Mouse (Mus musculus): ENCODE data around the gene Acap1. TPM values are rescaled to one million over a fixed set of nuclear protein-coding genes. Genes with fewer than 3 reads are reported as not detected.
"Not testable (repeated sequence)": the region's sequence is repeated elsewhere in the genome, so short reads cannot be mapped to it uniquely, and the experiment has no call there.

Gene Acap1
- total RNA-seq, 2 experiments from 2014 or later = 0.43 to 1.5 TPM

DNA sequence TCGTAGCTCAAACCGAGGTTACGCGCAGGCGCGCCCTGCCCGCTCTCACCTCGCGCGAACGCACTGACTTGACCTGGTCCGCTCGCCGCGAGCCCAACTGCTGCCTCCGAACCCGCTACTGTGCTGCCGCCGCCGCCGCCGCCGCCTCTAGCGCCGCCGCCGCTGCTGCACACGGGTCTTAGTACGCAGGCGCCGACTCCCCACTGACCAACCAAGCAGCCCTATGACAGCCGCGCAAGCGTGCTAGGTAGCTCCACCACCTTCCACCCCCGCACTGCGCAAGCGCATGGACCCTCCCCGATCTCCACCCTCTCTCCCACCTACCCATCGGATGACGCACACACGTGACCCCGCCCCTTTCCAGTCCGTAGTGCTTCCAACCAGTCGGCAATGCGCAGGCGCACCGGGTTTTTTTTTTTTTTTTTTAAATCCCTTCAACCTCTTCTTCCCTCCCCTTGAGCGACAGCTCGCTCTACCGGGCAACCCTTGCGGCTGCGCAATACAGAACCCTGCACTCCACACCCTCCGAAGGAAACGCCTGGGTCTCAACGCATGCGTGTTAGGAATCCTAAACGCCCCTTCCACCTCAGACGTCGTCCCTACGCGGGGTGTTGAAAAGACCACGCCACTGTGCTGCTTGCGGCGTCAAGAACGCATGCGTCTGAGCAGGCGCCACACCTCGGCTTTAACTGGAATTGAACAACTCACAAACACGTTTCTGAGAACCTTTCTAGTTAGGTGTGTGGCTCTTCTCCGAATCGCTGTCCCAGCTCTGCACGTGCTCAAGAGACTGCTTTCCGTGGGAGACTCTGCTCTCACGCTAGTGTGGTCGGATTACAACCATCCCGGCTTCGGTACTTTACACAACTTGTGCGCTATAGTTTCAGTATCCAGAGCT is 26.0 kb upstream of the Acap1 start, which contains the start of gene Eif5a:
Gene Eif5a (minus strand): TSS at position 845 of the 898 bp plus-strand sequence.
- peak; percentile 100 for DNase-seq (ENCODE audit: low spot score in 2 of 2)

DNA sequence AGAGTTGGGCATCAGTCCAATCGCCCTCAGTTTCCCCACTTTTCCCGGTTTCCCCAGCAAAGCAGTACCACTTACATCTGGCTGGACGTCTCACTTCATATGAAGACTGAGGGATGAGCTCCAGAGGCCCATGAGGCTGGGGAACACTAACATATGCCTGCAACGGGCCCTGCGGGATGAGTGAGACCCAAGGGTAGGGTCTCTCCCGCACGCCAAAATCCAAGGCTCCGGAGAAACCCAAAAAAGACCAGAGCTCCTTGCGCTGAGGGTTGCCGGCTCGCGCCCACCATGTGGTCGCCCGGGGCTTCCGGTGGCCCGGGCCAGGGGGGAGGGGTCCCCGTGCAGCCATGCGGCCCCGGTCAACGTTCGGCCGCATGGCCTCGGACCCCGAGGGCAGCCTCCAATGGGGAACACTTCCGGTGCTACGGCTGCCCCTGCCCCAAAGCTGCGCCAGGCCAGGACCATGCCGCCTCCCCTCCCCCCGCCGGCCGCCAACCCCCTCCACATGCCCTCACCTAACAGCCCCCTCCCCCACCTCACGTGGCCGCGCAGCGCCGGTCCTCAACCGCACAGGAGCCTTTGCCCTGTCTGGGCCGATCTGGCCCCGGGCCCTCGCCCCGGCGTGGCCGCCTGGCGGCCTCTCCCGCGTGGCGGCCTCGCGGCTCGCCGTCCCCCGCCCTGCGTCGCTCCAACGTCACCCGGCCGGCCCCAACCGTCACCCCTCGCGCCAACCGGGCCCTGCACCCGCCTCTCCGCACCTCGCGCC is 25.1 kb upstream of the Acap1 start:
- DNase-seq (ENCODE audit: low spot score in 2 of 2) = peak in 1 of 2 experiments; percentile 47

DNA sequence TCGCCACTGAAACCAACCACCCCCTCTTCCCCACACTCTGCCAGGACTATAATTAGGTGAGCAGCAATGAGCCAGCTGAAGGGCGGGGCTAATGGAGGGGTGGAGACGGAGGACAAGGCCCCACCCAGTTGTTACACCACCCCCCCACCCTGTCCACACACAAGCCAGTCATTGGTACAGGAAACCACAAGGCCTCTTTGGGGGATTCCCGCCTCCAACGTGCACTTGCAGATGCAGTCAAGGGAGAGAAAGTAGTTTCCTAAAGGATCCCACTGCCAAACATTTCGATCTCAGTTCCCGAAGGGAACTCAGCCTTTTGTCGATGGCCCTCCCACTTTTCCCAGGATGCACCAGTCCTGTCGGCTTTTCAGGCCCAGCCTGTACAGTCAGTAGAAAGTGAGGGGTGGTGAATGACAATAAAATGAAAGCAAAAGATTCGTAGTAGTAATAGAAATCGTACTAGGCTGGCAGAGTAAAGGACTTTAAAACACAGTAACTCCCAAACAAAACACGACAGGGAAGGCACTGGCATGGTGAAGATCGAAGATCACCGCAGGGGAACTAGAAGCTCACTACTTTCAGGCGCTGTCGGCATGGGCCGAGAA is 24.4 kb upstream of the Acap1 start:
- DNase-seq (ENCODE audit: low spot score in 2 of 2) = peak; percentile 69 to 72

DNA sequence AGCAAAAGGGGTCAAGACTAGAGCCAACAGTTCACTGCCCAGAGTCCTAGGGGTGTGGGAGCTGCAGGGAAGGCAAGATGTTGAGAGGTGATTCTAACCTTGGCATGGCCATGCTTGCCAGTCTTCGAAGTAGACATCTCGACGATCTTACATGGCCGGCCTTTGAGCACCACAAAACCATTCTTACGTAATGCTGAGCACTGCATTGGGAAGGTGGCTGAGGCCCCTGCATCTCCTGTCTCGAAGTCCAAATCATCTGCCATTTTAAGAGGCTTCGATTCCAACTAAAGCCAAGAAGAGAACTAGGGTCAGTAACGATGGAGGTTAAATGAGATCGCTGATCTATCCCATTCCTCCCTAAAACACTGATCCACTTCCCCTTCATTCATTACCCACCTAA is 23.7 kb upstream of the Acap1 start:
- no peak for DNase-seq (ENCODE audit: low spot score in 2 of 2)

DNA sequence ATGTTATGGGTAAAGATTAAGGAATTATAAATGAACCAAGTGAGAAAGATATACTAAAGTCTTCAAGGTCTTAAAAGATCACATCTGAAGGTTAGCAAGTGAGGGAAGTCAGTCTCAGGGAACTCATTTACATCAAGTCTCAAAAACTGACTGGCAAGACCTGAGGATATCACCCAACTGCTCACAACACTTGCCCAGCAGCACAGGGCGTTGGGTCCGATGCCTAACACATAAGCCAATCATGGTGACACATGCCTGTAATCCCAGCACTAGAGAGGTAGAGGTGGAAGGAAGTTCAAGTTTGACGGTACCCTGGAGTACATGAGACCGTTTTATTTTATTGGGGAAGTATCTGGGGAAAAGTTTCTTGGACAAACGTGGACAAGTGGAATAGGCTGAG is 22.8 kb upstream of the Acap1 start:
- DNase-seq (ENCODE audit: low spot score in 2 of 2) = no peak

DNA sequence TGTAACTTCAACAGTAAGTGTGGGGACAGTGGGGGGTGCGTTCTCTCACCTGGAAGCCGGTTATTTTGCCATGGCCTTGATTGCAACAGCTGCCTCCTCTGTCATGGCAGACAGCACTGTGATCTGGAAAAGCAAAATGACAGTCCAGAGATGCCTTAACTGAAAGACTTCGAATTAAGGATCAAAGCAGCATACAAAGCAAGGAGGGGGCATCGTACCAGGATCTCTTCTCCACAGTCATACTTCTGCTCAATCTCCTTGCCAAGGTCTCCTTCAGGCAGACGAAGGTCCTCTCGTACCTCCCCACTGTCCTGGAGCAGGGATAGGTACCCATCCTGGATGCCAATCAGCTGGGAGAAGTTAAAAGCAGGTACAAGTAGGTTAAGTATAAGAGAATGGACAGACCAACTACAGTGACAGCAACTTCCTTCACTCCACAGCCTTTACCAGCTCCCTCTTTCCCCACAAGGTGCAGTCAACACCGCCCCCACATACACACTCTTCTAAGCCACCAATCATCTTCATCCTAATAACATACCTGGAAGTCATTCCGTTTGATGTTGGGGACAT is 22.1 kb upstream of the Acap1 start:
- DNase-seq (ENCODE audit: low spot score in 2 of 2) = no peak

DNA sequence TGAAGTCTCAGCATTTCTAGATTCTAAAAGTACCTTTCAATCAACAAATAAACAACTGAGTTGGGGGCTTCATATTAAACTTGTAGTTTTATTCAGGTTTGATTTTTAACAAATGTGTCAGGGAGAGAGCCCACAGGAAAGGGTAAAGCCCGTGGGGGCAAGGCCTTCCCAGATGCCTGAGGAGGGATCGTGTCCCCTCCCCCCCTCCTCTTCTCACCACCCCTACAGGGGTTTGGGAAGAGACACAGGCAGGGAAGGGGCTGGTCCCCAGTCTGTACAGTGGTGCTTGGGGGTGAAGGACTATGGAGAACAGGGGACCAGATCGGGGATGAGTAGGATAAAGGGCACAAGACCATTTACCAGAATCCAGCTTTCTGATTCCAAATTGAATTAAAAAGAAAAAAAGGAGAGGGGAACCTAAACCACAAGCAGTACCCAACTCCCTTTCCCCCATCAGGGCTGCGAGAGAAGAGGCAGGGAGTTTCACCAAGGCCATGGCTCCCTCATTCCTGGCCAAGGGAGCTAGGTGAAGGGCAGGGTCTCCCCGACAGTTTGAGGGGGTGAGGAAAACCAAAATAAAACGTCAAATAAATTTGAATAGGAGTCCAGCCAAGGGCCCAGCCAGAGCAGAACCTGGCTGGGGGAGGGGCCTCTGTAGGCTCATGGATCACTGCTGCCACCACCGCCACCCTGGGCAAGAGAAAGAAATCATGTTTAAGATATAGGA is 21.5 kb upstream of the Acap1 start:
- DNase-seq (ENCODE audit: low spot score in 2 of 2) = not testable (repeated sequence)

DNA sequence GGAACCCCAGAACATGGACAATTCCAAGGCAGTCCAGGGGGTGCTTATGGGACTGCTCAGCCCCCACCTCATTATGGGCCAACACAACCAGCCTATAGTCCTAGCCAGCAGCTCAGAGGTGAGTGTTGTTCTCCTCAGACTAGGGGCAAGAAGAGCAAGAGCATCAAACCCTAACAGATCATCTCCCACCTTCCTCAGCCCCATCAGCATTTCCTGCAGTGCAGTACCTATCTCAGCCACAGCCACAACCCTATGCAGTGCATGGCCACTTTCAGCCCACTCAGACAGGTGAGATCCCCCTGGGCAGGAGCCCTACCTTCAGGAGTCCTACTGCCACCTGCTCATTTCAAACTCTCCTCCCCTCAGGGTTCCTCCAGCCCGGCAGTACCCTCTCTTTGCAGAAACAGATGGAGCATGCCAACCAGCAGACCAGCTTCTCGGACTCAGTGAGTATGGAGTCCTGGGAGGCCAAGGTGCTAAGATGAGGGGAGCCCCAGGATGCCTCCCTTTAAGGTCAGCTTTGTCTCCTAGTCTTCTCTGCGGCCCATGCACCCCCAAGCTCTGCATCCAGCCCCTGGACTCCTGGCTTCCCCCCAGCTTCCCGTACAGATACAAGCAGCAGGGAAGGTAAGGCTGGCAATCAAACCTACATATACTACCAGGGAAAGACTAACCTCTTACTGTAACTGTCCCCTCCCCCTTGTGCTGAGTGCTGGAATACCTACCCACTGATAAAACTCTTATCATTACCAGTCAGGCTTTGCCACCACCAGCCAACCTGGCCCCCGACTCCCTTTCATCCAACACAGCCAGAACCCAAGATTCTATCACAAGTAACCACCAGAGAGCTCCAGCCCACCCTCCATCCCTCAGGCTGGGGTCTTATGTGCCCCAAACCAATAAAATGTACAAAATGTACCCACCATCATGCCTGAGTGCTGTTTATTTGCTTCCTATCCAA is 20.6 kb upstream of the Acap1 start:
- DNase-seq (ENCODE audit: low spot score in 2 of 2) = no peak

DNA sequence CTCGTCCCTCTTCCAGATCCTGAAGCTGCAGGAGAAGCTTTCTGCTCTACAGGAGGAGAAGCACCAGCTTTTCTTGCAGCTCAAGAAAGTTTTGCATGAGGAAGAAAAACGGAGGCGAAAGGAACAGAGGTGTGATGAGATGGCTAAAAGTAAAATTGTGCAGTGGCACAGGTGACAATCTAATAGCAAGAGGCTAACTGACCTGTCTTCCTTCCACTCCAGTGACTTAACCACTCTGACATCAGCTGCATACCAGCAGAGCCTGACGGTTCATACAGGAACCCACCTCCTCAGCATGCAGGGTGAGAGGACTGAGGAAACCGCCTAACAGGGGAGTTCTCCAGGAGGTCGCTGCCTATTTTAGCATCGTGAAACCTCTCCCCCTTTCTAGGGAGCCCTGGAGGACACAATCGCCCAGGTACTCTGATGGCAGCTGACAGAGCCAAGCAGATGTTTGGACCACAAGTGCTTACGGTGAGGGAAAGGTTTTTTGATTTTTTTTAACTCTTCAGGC is 19.6 kb upstream of the Acap1 start:
- DNase-seq (ENCODE audit: low spot score in 2 of 2) = no peak

DNA sequence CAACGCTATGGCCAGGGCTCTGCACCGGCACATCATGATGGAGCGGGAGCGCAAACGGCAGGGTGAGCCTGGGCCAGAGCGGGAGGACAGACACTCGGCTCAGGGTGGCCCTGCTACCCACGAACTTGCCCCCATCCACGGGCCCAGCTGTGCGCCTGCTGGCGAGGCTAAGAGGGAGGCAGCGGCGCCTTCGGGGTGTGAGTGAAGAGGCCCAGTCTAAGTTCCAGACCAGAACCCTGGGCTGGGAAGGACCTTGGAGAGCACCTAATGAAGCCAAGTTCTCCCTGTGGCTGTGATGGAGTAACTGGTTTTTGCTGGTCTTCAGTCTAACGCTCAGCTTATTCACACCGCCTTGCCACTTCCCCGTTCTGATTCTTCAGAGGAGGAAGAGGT is 19.0 kb upstream of the Acap1 start:
- DNase-seq (ENCODE audit: low spot score in 2 of 2) = peak in 1 of 2 experiments; percentile 42

DNA sequence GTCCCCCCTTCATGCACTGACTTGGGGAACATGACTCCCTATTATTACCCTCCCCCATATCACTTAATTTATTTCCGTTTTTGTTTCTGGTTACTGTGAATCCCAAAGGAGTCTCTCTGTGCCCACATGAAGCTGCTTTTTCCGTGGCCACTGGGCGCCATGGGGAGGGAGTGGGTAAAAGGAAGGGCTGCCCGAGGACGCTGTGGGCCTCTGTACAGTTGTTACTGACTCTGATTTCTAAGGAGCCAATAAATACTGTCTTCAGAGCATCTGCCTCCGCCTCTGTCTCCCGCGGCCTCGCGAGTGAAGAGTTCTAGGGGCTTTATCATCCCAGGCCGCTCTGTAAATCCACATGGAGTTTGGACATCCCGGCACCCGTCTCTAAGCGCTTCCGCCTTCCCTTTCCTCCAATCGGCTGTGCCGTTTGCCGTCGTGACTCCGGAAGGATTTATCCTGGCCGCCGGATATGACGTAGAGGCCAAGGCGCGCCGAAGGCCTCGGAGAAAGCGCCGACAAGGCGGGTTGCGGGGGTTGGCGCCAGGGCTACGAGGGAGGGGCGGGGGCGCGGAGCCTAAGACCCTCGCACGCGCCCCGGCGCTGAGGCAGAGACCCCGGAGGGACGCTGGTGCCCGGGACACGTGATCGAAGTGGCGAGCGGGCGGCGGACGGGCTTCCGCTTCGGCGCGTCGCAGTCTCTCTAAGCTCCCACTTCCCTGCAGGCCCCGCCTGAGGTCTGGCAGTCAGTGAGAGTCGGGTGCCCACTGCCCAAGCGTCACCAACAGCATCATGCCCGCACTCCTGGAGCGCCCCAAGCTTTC is 18.4 kb upstream of the Acap1 start, which contains the start of gene Gps2:
Gene Gps2 (plus strand): TSS at position 335 of the 818 bp plus-strand sequence.
- DNase-seq (ENCODE audit: low spot score in 2 of 2) = peak; percentile 91

DNA sequence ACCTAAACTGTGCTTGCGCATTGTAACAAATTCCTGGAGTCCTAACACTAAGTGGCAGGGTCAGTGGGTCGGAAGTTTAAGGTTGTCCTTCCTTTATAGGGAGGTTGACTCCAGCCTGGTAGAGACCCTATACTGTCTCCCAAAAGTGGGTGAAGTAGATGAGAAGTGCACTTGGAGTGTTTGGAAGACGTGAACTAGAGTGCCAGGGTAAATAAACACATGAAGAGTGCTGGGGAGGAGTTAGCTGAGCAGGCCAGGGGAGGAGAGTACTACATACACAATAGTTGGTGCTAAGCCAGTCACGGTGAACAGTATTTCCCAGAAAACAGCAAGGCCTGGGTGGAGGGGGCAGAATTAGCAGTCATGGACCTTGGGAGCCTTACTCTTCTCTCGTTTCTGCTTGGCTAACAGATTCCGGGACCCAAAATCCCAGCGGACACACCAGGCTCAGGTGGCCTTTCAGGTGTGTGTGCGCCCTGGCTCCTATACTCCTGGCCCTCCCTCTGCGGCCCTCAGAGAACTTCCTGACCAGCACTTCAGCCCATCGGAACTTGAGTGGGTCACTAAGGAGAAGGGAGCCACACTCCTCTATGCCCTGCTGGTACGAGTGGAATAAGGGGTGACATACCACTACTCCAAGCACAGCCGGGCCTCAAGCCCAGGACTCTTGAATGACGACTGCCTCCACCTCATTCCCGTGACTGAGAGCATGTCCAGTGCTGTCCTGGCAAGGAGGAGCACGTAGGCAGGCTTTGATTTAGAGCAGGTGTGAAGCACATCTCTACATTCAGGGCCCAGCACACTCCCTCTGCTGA is 17.6 kb upstream of the Acap1 start:
- no peak for DNase-seq (ENCODE audit: low spot score in 2 of 2)

DNA sequence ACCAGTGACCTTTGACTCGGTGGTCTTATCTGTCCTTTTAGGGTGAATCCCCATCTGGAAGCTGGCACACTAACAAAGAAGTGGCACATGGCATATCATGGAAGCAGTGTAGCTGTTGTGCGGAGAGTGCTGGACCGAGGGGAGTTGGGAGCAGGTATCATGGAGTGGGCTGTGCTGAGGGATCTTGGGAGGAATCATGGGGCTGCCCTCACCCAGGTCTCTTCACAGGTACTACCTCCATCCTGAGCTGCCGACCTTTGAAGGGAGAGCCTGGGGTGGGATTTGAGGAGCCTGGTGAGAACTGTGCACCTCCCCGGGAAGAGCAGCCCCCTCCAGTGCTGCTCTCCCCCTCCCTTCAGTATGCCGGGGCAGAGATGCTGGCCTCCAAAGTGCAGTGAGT is 16.4 kb upstream of the Acap1 start:
- DNase-seq (ENCODE audit: low spot score in 2 of 2) = no peak

DNA sequence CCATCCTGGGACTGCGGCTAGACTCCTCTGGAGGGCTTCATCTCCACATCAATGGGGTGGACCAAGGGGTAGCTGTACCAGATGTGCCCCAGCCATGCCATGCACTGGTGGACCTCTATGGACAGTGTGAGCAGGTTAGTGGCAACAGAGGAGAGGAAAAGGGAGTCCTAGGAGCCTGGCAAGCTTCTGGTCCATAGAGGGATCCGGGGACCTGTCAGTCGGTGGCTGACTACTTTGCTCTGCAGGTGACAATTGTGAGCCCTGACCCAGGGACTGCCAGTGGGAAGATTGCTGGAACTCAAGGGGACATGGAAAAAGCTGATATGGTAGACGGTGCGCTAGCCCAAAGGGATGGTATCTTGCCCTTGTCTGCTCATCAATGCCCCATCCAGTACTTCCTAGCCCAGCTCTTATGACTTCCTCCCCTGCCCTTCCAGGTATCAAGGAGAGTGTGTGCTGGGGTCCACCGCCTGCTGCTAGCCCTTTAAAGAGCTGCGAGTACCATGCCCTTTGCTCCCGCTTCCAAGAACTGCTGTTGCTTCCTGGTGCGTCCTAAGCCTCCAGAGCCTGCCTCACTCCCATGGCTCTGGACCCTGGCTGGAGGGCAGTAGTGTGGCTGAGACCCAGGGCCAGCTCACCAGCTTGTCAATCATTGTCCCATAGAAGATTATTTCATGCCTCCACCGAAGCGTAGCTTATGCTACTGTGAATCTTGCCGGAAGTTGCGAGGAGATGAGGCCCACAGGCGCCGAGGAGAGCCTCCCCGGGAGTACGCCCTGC is 15.6 kb upstream of the Acap1 start:
- no peak for DNase-seq (ENCODE audit: low spot score in 2 of 2)

DNA sequence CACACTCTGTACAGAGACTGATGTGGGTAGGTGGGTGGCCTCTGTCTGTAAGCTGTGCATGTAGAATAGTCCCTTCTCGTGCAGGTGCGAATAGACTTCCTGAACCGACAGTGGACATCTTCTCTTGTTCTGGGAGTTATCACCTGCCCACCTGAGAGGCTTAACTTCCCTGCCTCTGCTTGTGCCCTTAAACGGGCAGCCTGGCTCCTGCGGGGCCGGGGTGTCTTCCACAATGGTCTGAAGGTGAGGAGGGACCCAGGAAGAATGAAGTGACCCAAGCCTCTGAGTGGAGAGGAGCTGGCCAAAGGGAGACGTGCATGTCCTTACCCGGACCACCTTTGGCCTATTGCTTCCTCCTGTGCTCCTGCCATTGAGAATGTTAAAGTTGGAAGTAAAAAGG is 14.8 kb upstream of the Acap1 start:
- DNase-seq (ENCODE audit: low spot score in 2 of 2) = no peak

DNA sequence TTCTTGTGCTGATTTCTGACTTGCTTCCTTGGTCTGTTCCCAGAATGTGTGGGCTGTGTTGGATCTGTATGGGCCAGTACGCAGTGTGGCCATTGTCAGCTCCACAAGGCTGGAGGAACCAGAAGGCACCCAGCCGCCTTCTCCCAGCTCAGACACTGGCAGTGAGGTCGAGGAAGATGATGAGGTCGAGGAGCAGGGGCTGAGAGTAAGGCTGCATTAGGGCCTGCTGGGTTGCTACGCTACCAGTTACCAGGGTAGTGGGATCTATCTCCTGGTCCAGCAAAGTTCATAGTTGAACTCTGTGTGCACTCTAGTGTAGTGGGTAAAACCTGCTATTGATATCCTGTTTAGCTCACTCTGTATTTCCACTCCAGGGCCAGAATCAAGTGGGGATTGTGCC is 13.8 kb upstream of the Acap1 start:
- DNase-seq (ENCODE audit: low spot score in 2 of 2) = no peak

DNA sequence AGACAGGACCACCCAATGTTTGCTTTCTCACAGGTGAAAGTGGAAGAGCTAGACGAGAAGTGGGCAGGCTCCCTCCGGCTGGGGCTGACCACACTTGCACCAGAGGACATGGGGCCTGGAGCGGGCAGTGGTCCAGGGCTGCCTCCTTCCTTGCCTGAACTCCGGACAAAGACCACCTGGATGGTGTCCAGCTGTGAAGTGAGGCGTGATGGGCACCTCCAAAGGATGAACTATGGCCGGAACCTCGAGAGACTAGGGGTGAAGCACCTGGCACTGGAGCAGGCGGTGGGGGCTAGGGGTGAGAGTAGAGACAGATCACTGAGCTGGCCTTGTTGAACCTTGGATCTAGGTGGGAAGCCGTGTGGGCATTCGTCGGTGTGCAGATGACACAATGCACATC is 13.3 kb upstream of the Acap1 start:
- DNase-seq (ENCODE audit: low spot score in 2 of 2) = no peak
